Mouse (Mus musculus) midbrain, embryonic 11.5 days (tissue): ENCODE measurements around the gene Cdc25b. TPM values are rescaled to one million over a fixed set of nuclear protein-coding genes. Genes with fewer than 3 reads are reported as not detected.
"Not testable (repeated sequence)": the region's sequence is repeated elsewhere in the genome, so short reads cannot be mapped to it uniquely, and the experiment has no call there.

ENCODE experiments used
- ATAC-seq: fragments of 200-750 bp; cut with Nextera tagmentation; 2 replicates; pipeline ENCODE4 v1.8.0; 2017; ENCODE audit warnings: moderate TSS enrichment, moderate library complexity; ENCODE audit not compliant: low FRiP score
- DNase-seq: peaks from one replicate; pipeline ENCODE4 v3.0.0; 2015; ENCODE audit warnings: low spot score; ENCODE audit errors: missing footprints
- H3K27ac ChIP-seq: fragments of 300-500 bp; sonication (generic); 2 replicates; pipeline ENCODE4 v1.5.1; 2014; ENCODE audit warnings: low read depth, low read length
- H3K27me3 ChIP-seq: fragments of 300-500 bp; sonication (generic); 2 replicates; pipeline ENCODE4 v1.6.1; 2014; ENCODE audit warnings: mild to moderate bottlenecking, low read length, moderate library complexity, mixed read lengths; ENCODE audit not compliant: control insufficient read depth, insufficient read depth
- H3K36me3 ChIP-seq: fragments of 300-500 bp; sonication (generic); 2 replicates; pipeline ENCODE4 v1.6.1; 2014; ENCODE audit warnings: mild to moderate bottlenecking, low read length, moderate library complexity, mixed read lengths; ENCODE audit not compliant: control insufficient read depth, insufficient read depth
- H3K4me1 ChIP-seq: fragments of 300-500 bp; sonication (generic); 2 replicates; pipeline ENCODE4 v1.6.1; 2014; ENCODE audit warnings: low read length; ENCODE audit not compliant: control insufficient read depth, insufficient read depth
- H3K4me2 ChIP-seq: fragments of 300-500 bp; sonication (generic); 2 replicates; pipeline ENCODE4 v1.6.1; 2014; ENCODE audit warnings: mild to moderate bottlenecking, moderate library complexity
- H3K4me3 ChIP-seq: fragments of 300-500 bp; sonication (generic); 2 replicates; pipeline ENCODE4 v1.5.1; 2014; ENCODE audit warnings: low read depth, low read length
- H3K9ac ChIP-seq: fragments of 300-500 bp; sonication (generic); 2 replicates; pipeline ENCODE4 v1.6.1; 2014; ENCODE audit warnings: low read length
- H3K9me3 ChIP-seq: fragments of 300-500 bp; sonication (generic); 2 replicates; pipeline ENCODE4 v1.6.1; 2016; ENCODE audit warnings: low read length; ENCODE audit not compliant: control insufficient read depth
- WGBS: fragments of 180-500 bp; shearing (Covaris S2); extraction: QIAGEN DNeasy Blood & Tissue Kit; methylation state at CpG from one replicate; pipeline ENCODE4 v1.1.7; 2014; 5-methylcytosine and 5-hydroxymethylcytosine counted together
- polyA plus RNA-seq: library from polyadenylated mRNA; unstranded; fragments of >200 nt; fragmentation: Nextera tagmentation; extraction: Ambion mirVana; gene quantifications from 2 replicates; pipeline ENCODE4 v1.2.1, GENCODE M21; 2014

Gene Cdc25b
- polyA plus RNA-seq, 1 experiment from 2014 or later, result 130 TPM

DNA sequence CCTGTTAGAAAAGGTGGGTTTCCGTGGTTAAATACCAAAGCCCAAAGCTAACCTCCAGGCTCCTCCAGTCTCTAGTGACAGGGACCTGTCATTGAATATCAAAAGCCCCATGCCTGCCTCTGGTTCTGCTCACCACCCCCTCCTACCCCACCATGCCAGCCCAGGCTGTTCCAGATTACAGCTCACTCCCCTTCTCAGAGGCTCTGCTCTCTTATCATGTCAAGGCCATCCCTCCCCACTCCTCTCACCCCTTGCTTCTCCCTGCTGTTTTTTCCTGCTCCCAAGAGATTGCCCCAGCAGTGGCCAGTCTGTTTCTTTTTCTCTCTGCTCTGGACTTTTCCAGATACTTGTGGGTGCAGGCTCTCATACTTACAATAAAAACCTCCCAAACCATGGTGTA lies 36.8 kb downstream of the Cdc25b start:
- 73% methylated on average over 1 of the region's 1 CpGs for WGBS
- no peaks in the 10 kb centered on the region for H3K36me3 ChIP-seq
- H3K4me2 ChIP-seq, result no peak overlapping the region

DNA sequence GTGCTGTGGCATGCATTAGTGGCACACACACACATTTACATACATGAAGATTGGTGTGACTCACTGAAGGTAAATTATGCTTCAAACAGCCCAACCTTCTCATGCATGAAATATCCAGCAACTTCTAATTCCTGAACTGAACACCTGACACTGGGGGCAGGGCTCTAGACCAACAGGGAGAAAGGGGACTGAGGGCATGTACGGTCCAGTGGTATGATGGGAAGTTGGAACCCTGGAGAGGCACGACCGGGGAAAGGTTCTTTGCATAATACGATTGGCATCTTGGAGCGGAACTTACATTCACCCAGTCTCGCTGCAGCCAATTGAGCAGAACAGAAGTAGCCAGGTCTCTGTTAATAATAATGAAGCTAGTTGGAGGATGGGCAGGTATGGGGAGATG lies 38.4 kb downstream of the Cdc25b start:
- no peak overlapping the region for H3K9ac ChIP-seq
- no peak overlapping the region for H3K4me3 ChIP-seq
- H3K4me1 ChIP-seq, result no peaks in the 10 kb centered on the region
- no peaks in the 10 kb centered on the region for H3K9me3 ChIP-seq
- ATAC-seq, result no peak
- H3K4me2 ChIP-seq, result no peak overlapping the region
- no peaks in the 10 kb centered on the region for H3K27me3 ChIP-seq
- no peaks in the 10 kb centered on the region for H3K36me3 ChIP-seq
- WGBS, result 88% methylated on average over 6 of the region's 6 CpGs
- H3K27ac ChIP-seq, result no peak overlapping the region
- no peak for DNase-seq

More for the DNA sequence above, 36.8 kb downstream of the Cdc25b start:
- no peaks in the 10 kb centered on the region for H3K27me3 ChIP-seq
- ATAC-seq, result no peak
- no peaks in the 10 kb centered on the region for H3K9me3 ChIP-seq
- H3K9ac ChIP-seq, result no peak overlapping the region
- H3K27ac ChIP-seq, result no peak overlapping the region
- no peak overlapping the region for H3K4me3 ChIP-seq
- no peaks in the 10 kb centered on the region for H3K4me1 ChIP-seq
- no peak for DNase-seq

DNA sequence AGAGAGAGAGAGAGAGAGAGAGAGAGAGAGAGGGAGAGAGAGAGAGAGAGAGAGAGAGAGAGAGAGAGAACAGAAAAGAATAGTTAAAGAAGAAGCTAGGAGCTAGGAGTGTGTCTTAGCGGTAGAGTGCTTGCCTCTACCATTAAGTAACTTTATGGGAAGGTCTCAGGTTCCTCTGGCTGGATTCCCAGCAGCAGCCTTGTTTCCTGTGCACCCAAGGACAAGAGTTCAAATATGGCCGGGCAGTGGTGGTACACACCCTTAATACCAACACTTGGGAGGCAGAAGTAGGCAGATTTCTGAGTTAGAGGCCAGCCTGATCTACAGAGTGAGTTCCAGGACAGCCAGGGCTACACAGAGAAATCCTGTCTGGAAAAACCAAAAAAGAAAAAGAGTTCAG lies 39.9 kb downstream of the Cdc25b start:
- not testable (repeated sequence) for DNase-seq, H3K4me3 ChIP-seq, ATAC-seq, H3K36me3 ChIP-seq, H3K4me1 ChIP-seq, H3K27me3 ChIP-seq, H3K9ac ChIP-seq, H3K4me2 ChIP-seq, H3K27ac ChIP-seq, H3K9me3 ChIP-seq
- 83% methylated on average over 2 of the region's 2 CpGs for WGBS

DNA sequence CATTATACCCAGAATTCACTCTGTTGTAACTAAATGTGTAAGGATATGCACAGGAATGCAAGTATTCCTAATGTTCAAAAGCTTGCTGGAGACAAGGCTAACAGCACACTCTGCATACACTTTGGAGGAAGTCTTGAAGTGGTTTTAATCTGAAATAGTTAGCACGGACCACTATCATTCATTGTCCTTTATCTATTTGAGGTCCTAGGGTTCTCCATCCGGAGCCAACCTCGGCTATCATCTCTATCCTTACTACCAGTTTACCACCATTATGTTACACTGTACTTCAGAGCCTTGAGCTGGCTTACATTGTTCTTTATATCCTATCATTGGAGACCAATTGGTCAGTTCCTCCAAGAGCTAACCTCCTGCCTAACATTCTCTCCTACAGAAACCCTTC lies 40.5 kb downstream of the Cdc25b start:
- Histone ChIP-seq H3K27me3 (no peaks in the 10 kb centered on the region), H3K4me1 (no peaks in the 10 kb centered on the region), H3K9me3 (no peaks in the 10 kb centered on the region), H3K4me3 (no peak overlapping the region), H3K36me3 (no peaks in the 10 kb centered on the region), H3K27ac (no peak overlapping the region), H3K4me2 (no peak overlapping the region), H3K9ac (no peak overlapping the region)
- WGBS, result 91% methylated on average over 3 of the region's 3 CpGs
- DNase-seq, result no peak
- ATAC-seq, result no peak

DNA sequence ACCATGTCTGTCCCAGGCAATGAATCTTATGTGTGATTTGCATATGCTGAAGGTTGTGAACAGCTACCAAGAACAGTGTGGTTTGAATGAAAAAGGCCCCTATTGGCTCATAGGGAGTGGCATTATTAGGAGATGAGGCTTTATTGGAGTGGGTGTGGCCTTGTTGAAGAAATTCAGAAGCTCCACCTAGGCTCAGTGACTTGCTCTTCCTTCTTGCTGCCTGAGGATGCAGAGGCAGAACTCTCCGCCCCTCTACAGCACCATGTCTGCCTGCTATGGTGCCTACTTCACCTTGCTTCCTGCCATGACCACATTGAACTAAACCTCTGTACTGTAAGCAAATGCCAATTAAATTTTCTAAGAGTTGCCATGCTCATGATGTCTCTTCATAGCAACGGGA lies 45.8 kb downstream of the Cdc25b start:
- Histone ChIP-seq H3K4me2 (no peak overlapping the region), H3K9ac (no peak overlapping the region), H3K4me1 (peaks cover 10% of the 10 kb centered on the region), H3K27me3 (no peaks in the 10 kb centered on the region), H3K36me3 (no peaks in the 10 kb centered on the region), H3K9me3 (no peaks in the 10 kb centered on the region), H3K27ac (no peak overlapping the region), H3K4me3 (no peak overlapping the region)
- no peak for DNase-seq
- ATAC-seq, result no peak
- 97% methylated on average over 2 of the region's 2 CpGs for WGBS

DNA sequence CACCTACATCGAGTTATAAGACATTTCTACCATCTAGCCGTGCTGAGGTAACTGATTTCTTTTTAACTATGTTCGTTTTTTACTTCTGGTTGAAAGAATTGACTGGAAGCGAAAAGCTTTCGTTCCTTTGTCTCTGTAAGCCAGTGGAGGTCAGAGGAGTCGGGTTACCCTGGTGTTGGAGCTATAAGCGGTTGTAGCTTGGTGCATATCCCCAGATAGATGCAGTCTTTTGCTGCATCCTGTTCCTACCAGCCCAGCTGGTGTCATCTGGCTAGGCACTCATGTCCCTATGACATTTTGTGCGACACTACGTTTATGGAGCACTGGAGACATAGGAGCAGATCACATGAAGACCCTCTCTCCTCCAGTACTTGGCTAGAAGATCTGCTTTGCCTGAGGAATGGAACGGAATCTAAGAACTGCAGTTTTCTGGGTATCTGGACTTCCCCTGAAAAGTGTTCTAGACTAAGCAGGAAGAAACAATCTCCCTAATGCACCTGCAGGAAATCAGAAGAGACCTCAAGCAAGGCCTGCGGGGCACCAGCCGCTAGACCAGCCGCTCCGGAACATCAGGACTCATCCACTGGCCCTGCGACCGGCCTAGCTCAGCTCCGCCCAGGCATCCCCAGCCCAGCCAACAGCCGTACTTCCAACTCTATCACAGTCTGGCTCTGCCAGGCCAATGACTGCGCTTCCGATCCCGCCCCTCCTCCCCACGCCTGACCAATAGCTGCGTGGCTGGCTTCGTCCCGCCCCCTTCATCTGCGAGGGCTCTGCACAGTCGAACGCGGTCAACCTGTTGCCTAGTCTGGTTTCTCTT lies 46.8 kb downstream of the Cdc25b start, which contains the start of gene Mavs:
Gene Mavs, plus strand, starts transcription at position 757 of the 820 bp plus-strand sequence.
- peak; percentile 100 for ATAC-seq
- no peaks in the 10 kb centered on the region for H3K27me3 ChIP-seq

DNA sequence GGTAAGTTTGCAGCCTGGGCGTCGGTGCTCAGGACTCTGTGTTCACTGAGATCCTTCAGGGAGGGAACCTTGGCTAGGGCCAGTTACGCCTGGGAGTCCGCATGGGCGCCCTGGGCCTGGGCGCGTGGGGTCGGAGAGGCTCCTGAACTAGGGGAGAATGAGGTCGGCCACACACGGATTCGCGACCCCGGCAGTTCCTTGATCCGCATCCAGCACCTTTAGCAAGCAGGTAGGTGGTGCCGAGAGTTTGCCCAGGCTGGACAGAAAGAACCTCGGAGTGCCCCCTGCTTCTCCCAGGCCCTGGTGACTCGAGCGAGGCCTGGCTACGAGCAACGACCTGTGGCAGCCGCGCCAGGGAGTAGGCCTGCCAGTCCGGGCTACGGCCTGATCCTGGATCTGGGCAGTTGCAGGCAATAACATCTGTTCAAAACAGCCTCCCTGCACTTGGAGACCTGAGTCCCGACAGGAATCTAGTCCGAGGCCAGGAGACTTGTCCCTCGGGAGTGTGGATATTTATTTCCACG lies 47.4 kb downstream of the Cdc25b start:
- peaks cover 10% of the 10 kb centered on the region for H3K4me1 ChIP-seq
- H3K36me3 ChIP-seq, result no peaks in the 10 kb centered on the region
- no peak overlapping the region for H3K27ac ChIP-seq
- H3K4me3 ChIP-seq, result peak overlapping the region; percentile 58
- WGBS, result 14% methylated on average over 28 of the region's 28 CpGs
- DNase-seq, result no peak
- no peaks in the 10 kb centered on the region for H3K9me3 ChIP-seq
- peak overlapping the region; percentile 60 for H3K9ac ChIP-seq
- peak overlapping the region; percentile 77 for H3K4me2 ChIP-seq
- peak; percentile 28 for ATAC-seq
- no peaks in the 10 kb centered on the region for H3K27me3 ChIP-seq

More for the DNA sequence above, 46.8 kb downstream of the Cdc25b start, which contains the start of gene Mavs:
- H3K4me3 ChIP-seq, result peak within 1 kb of the TSS; percentile 58
- H3K4me2 ChIP-seq, result peak within 1 kb of the TSS; percentile 77
- H3K27ac ChIP-seq, result no peak within 1 kb of the TSS; the same call in 1 of the 2 replicates
- no peaks in the 10 kb centered on the region for H3K9me3 ChIP-seq
- H3K4me1 ChIP-seq, result peaks cover 10% of the 10 kb centered on the region
- H3K36me3 ChIP-seq, result no peaks in the 10 kb centered on the region
- H3K9ac ChIP-seq, result peak within 1 kb of the TSS; percentile 60
- 9% methylated on average over 29 of the region's 29 CpGs for WGBS
- peak; percentile 99 for DNase-seq

DNA sequence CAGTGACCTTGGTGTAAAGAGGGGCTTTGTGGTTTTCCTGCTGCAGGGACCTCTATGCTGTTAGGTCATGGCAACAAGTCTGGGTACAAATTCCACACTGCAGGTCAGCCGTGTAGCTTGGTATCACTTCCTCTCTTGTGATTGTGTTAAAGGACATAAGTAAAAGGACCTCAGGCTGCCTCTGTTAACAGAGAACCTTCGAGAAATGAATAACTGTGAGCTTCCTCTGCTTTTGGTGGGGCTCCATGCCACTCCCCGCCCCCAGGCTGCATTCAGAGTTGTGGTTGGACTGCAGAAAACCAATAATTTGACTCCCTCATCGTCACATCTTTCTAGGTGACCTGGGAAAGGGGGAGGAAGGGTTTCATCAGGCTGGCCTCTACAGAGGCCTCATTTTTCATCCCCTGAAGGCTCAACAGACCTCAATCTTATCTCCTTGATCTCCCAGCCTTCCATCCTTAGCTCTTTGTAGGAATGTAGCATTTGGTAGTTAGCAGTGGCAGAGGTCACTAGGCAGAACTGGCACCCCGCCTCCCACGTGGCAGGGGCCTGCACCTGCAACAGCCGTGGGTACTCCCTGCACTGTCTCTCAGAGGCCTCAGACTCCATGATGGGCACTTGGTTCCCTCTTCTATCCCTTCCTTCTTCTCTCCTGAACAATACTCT lies 48.4 kb downstream of the Cdc25b start:
- Histone ChIP-seq H3K9ac (no peak overlapping the region), H3K4me2 (peak overlapping the region; percentile 77), H3K36me3 (no peaks in the 10 kb centered on the region; the same call in 1 of the 2 replicates), H3K4me3 (0 out of 2 replicates have a peak overlapping the region, but pooled peaks have one; percentile 58), H3K27ac (no peak overlapping the region), H3K4me1 (peaks cover 10% of the 10 kb centered on the region), H3K9me3 (no peaks in the 10 kb centered on the region), H3K27me3 (no peaks in the 10 kb centered on the region)
- no peak for DNase-seq
- 86% methylated on average over 7 of the region's 7 CpGs for WGBS
- ATAC-seq, result no peak

DNA sequence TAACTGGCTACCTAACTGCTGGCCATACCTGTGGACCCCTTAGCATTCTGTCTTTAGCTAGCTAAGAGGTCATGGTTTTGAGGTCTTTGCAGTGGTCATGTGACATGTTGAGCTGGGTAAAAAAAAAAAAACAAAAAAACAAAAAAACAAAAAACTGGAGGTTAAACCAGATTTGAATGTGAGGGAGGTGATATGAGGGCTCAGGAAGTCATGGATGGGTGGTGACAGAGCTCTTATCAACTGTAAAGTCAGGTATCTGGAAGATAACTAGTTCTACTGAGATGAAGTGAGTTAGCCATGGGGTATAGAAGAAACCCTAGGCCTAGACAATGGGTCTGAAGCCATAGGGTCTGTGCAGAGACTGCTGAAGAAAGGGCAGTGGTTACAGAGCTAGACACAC lies 55.4 kb downstream of the Cdc25b start:
- Histone ChIP-seq H3K27ac (no peak overlapping the region), H3K27me3 (no peaks in the 10 kb centered on the region), H3K9ac (no peak overlapping the region), H3K36me3 (peaks cover 15% of the 10 kb centered on the region; the same call in 1 of the 2 replicates), H3K9me3 (no peaks in the 10 kb centered on the region), H3K4me1 (no peaks in the 10 kb centered on the region), H3K4me2 (no peak overlapping the region), H3K4me3 (no peak overlapping the region)
- no peak for DNase-seq
- ATAC-seq, result no peak
